Mouse (Mus musculus) C2C12 (cell line): ENCODE results near the gene Urm1. TPM values are rescaled to one million over a fixed set of nuclear protein-coding genes. Genes with fewer than 3 reads are reported as not detected.

ENCODE experiments used
- H3K27me3 ChIP-seq: one replicate; pipeline ENCODE4 v1.6.1; 2011; ENCODE audit not compliant: control insufficient read depth, insufficient read depth, insufficient read length
- H3K36me3 ChIP-seq: one replicate; pipeline ENCODE4 v1.6.1; 2011; ENCODE audit not compliant: control insufficient read depth, insufficient read depth
- H3K4me3 ChIP-seq: one replicate; pipeline ENCODE4 v1.5.1; 2011; ENCODE audit warnings: mild to moderate bottlenecking, control low read depth; ENCODE audit not compliant: poor library complexity, insufficient read depth, severe bottlenecking
- H3K79me2 ChIP-seq: one replicate; pipeline ENCODE4 v1.6.1; 2011; ENCODE audit not compliant: control insufficient read depth, insufficient read depth
- H3K79me3 ChIP-seq: one replicate; pipeline ENCODE4 v1.6.1; 2011; ENCODE audit warnings: low read depth, control low read depth
- H3ac ChIP-seq: one replicate; pipeline ENCODE3; 2011; ENCODE audit warnings: low read depth; ENCODE audit not compliant: control insufficient read depth, insufficient read length
- CEBPB ChIP-seq: IDR thresholded peaks from one replicate; pipeline ENCODE4 v1.6.1; 2011; ENCODE audit warnings: low read depth, mild to moderate bottlenecking, control low read depth, moderate library complexity
- CTCF ChIP-seq: IDR thresholded peaks from one replicate; pipeline ENCODE4 v1.5.1; 2011; ENCODE audit not compliant: control insufficient read depth, insufficient read depth, insufficient read length
- FOSL1 ChIP-seq: IDR thresholded peaks from one replicate; pipeline ENCODE4 v1.8.0; 2011; ENCODE audit warnings: mild to moderate bottlenecking, low read length; ENCODE audit not compliant: poor library complexity, insufficient read depth, severe bottlenecking
- MAX ChIP-seq: IDR thresholded peaks from one replicate; pipeline ENCODE4 v1.6.1; 2011; ENCODE audit warnings: mild to moderate bottlenecking, control low read depth
- MYOD1 ChIP-seq: IDR thresholded peaks from one replicate; pipeline ENCODE4 v1.6.1; 2011; ENCODE audit warnings: low read depth; ENCODE audit not compliant: control insufficient read depth, insufficient read length
- MYOG ChIP-seq: IDR thresholded peaks from one replicate; pipeline ENCODE4 v1.6.1; 2011; ENCODE audit not compliant: control insufficient read depth, insufficient read length; ENCODE audit errors: extremely low read depth
- USF1 ChIP-seq: IDR thresholded peaks from one replicate; pipeline ENCODE4 v1.6.1; 2011; ENCODE audit warnings: low read depth, mild to moderate bottlenecking, control low read depth, moderate library complexity
- polyA plus RNA-seq: library from polyadenylated mRNA; unstranded; fragments of >200 nt; fragmentation: generic; extraction: Trizol; gene quantifications from one replicate; pipeline ENCODE4 v1.2.1, GENCODE M21; 2012; ENCODE audit warnings: missing spikeins

Urm1 gene
- polyA plus RNA-seq, 1 experiment: 67.1 TPM

- H3K79me3 ChIP-seq: no peaks in the 10 kb centered on the region
- no peak overlapping the region for H3ac ChIP-seq
- H3K36me3 ChIP-seq: peaks cover 20% of the 10 kb centered on the region
- H3K27me3 ChIP-seq: no peaks in the 10 kb centered on the region
- TF ChIP-seq MYOD1 (no peak), MYOG (no peak), MAX (no peak), CTCF (no peak), CEBPB (no peak), FOSL1 (no peak), USF1 (no peak)
- no peaks in the 10 kb centered on the region for H3K79me2 ChIP-seq
- no peak overlapping the region for H3K4me3 ChIP-seq
Observed at GRCm38 (mm10) chr2:29846911-29847310, 27.0 kb downstream of the Urm1 start.

GRCm38 (mm10) chr2:29849041-29849440 is 29.2 kb downstream of the Urm1 start:
- H3K36me3 ChIP-seq: peaks cover 6% of the 10 kb centered on the region
- TF ChIP-seq CEBPB: no peak
- TF ChIP-seq CTCF: no peak
- TF ChIP-seq MYOG: no peak
- no peak for TF ChIP-seq MYOD1
- TF ChIP-seq FOSL1: no peak
- no peak for TF ChIP-seq MAX
- no peak for TF ChIP-seq USF1
- H3K79me2 ChIP-seq: no peaks in the 10 kb centered on the region
- H3ac ChIP-seq: no peak overlapping the region
- H3K4me3 ChIP-seq: no peak overlapping the region
- no peaks in the 10 kb centered on the region for H3K79me3 ChIP-seq
- no peaks in the 10 kb centered on the region for H3K27me3 ChIP-seq

- TF ChIP-seq MYOD1: no peak
- no peak for TF ChIP-seq FOSL1
- TF ChIP-seq USF1: no peak
- TF ChIP-seq CEBPB: no peak
- TF ChIP-seq CTCF: no peak
- TF ChIP-seq MYOG: no peak
- H3K79me3 ChIP-seq: no peaks in the 10 kb centered on the region
- H3K27me3 ChIP-seq: no peaks in the 10 kb centered on the region
- H3ac ChIP-seq: no peak overlapping the region
- no peak overlapping the region for H3K4me3 ChIP-seq
- H3K79me2 ChIP-seq: no peaks in the 10 kb centered on the region
- H3K36me3 ChIP-seq: no peaks in the 10 kb centered on the region
Observed at GRCm38 (mm10) chr2:29849841-29850480, 30.1 kb downstream of the Urm1 start.

GRCm38 (mm10) chr2:29852957-29853485 is 33.1 kb downstream of the Urm1 start:
- Histone ChIP-seq H3K79me3 (no peaks in the 10 kb centered on the region), H3K27me3 (no peaks in the 10 kb centered on the region), H3K79me2 (no peaks in the 10 kb centered on the region), H3K36me3 (no peaks in the 10 kb centered on the region), H3K4me3 (no peak overlapping the region), H3ac (no peak overlapping the region)
- no peak for TF ChIP-seq FOSL1
- TF ChIP-seq MAX: no peak
- TF ChIP-seq MYOD1: no peak

GRCm38 (mm10) chr2:29853736-29854135 is 33.9 kb downstream of the Urm1 start:
- no peaks in the 10 kb centered on the region for H3K36me3 ChIP-seq
- H3K27me3 ChIP-seq: no peaks in the 10 kb centered on the region
- TF ChIP-seq MYOG: no peak
- no peak for TF ChIP-seq USF1
- no peak for TF ChIP-seq CEBPB
- no peak for TF ChIP-seq FOSL1
- no peak for TF ChIP-seq MAX
- no peak for TF ChIP-seq CTCF
- TF ChIP-seq MYOD1: no peak
- no peaks in the 10 kb centered on the region for H3K79me2 ChIP-seq
- no peak overlapping the region for H3K4me3 ChIP-seq
- H3ac ChIP-seq: no peak overlapping the region
- H3K79me3 ChIP-seq: no peaks in the 10 kb centered on the region

GRCm38 (mm10) chr2:29855585-29856210 is 35.8 kb downstream of the Urm1 start:
- Histone ChIP-seq H3K79me2 (no peaks in the 10 kb centered on the region), H3K79me3 (no peaks in the 10 kb centered on the region), H3K36me3 (no peaks in the 10 kb centered on the region), H3ac (no peak overlapping the region), H3K4me3 (no peak overlapping the region), H3K27me3 (no peaks in the 10 kb centered on the region)
- TF ChIP-seq CTCF: no peak
- TF ChIP-seq CEBPB: no peak
- TF ChIP-seq MYOD1: no peak
- TF ChIP-seq MAX: no peak
- TF ChIP-seq USF1: no peak
